Mouse (Mus musculus) B cell, adult 2 months (primary cell): ENCODE results near the gene Fads1.

Experiments used
- DNase-seq, 2 experiments: peaks; one replicate each; pipeline ENCODE4 v3.0.0; 2022

Fads1 gene

GRCm38 (mm10) chr19:10181225-10181624, 1.5 kb upstream of the Fads1 start:
- no peak for DNase-seq

GRCm38 (mm10) chr19:10182142-10182541, 546 bp upstream of the Fads1 start:
- no peak for DNase-seq

GRCm38 (mm10) chr19:10183299-10183983, 753 bp downstream of the Fads1 start:
- DNase-seq: peak in 1 of 2 experiments; percentile 31

- no peak for DNase-seq
These were observed 1.4 kb downstream of the Fads1 start for GRCm38 (mm10) chr19:10184096-10184495.

- DNase-seq: no peak
These were observed 3.2 kb downstream of the Fads1 start for GRCm38 (mm10) chr19:10185876-10186275.

- DNase-seq: no peak
These were observed 3.9 kb downstream of the Fads1 start for GRCm38 (mm10) chr19:10186569-10186968.

- no peak for DNase-seq
These were observed 5.7 kb downstream of the Fads1 start for GRCm38 (mm10) chr19:10188281-10188811.

GRCm38 (mm10) chr19:10189022-10189421, 6.3 kb downstream of the Fads1 start:
- DNase-seq: no peak

- no peak for DNase-seq
These were observed 7.3 kb downstream of the Fads1 start for GRCm38 (mm10) chr19:10189940-10190339.

GRCm38 (mm10) chr19:10190796-10191195, 8.1 kb downstream of the Fads1 start:
- peak; percentile 70 to 72 for DNase-seq

GRCm38 (mm10) chr19:10191326-10191725, 8.6 kb downstream of the Fads1 start:
- peak; percentile 20 to 27 for DNase-seq

- no peak for DNase-seq
These were observed 11.6 kb downstream of the Fads1 start for GRCm38 (mm10) chr19:10194337-10194736.

GRCm38 (mm10) chr19:10195252-10195651, 12.6 kb downstream of the Fads1 start:
- DNase-seq: no peak

GRCm38 (mm10) chr19:10197130-10197529, 14.4 kb downstream of the Fads1 start:
- no peak for DNase-seq

- DNase-seq: no peak
These were observed 15.6 kb downstream of the Fads1 start for GRCm38 (mm10) chr19:10198286-10198685.

GRCm38 (mm10) chr19:10198723-10199122, 16.0 kb downstream of the Fads1 start:
- peak; percentile 85 to 86 for DNase-seq

GRCm38 (mm10) chr19:10203146-10203847, 20.6 kb downstream of the Fads1 start:
- no peak for DNase-seq

GRCm38 (mm10) chr19:10203848-10204615, 21.3 kb downstream of the Fads1 start, which contains the start of the genes Tmem258 and Fen1:
Gene Tmem258 (plus strand): TSS chr19:10204014.
Gene Fen1 (minus strand): TSS chr19:10204169.
- peak; percentile 96 to 97 for DNase-seq

GRCm38 (mm10) chr19:10204616-10205001, 21.9 kb downstream of the Fads1 start:
- DNase-seq: peak; percentile 65 to 72

- no peak for DNase-seq
These were observed 22.4 kb downstream of the Fads1 start for GRCm38 (mm10) chr19:10205051-10205450.

GRCm38 (mm10) chr19:10208851-10209250, 26.2 kb downstream of the Fads1 start:
- DNase-seq: no peak

- no peak for DNase-seq
These were observed 28.2 kb downstream of the Fads1 start for GRCm38 (mm10) chr19:10210885-10211284.

- no peak for DNase-seq
These were observed 31.2 kb downstream of the Fads1 start for GRCm38 (mm10) chr19:10213796-10214471.
